In the genomic region with DNA sequence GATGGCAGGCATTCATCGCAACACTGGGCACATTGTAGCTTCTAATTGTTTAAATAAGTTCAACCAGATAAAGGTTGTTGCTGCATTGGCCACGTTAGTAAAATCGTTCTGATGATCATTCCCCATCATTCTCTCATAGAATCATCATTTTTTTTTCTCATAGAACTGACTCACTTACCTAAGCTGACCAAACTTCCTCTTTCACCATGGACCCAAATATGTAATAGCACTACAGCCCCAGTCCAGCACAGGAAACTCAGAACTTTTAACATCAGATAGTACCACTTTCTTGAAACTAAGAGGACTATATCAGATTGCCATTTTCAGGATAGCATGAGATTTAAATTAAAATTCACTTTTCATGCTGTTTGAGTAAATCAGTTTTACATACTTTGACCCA, we compare ENCODE assay signal across 24 mouse cellular contexts.
"Had no signal": no experiment of that assay in that cellular context is flagged by ENCODE, and none has a peak within 500 bp of the region (broad histone marks: within the 10 kb centered on the region; RNA-seq: fewer than 3 reads in every experiment).

No protein-coding gene starts in this region.

- ATAC-seq: hindbrain, embryonic 16.5 days; inflammation-experienced regulatory T-cells, adult 6 months; intestine, embryonic 15.5 days; intestine, postnatal 0 days; liver, embryonic 12.5 days had no signal

- DNase-seq: gastrocnemius, adult 2 months; gastrocnemius, postnatal 14 days; gastrocnemius, postnatal 36 days; heart, adult 2 months; heart, postnatal 10 days; heart, postnatal 4 days; kidney, adult 18-20 months; kidney, adult 8-10 months; kidney, postnatal 10 days; kidney, postnatal 25 days; kidney, postnatal 4 days; left cerebral cortex, postnatal 4 days had no signal

- H3K4me3 ChIP-seq: gastrocnemius, adult 2 months; heart, adult 2 months; hindbrain, embryonic 10.5 days; hindbrain, embryonic 12.5 days; intestine, embryonic 15.5 days; layer of hippocampus, adult 2 months; limb, embryonic 13.5 days; limb, embryonic 15.5 days; liver, embryonic 12.5 days had no signal

- H3K27ac ChIP-seq: gastrocnemius, adult 2 months; heart, adult 2 months; hindbrain, embryonic 10.5 days; hindbrain, embryonic 12.5 days; hindbrain, embryonic 14.5 days; intestine, embryonic 15.5 days; layer of hippocampus, adult 2 months; limb, embryonic 13.5 days; limb, embryonic 15.5 days; liver, embryonic 12.5 days; liver, embryonic 14.5 days had no signal
